ENCODE assay signal across 23 mouse cellular contexts in the genomic region with DNA sequence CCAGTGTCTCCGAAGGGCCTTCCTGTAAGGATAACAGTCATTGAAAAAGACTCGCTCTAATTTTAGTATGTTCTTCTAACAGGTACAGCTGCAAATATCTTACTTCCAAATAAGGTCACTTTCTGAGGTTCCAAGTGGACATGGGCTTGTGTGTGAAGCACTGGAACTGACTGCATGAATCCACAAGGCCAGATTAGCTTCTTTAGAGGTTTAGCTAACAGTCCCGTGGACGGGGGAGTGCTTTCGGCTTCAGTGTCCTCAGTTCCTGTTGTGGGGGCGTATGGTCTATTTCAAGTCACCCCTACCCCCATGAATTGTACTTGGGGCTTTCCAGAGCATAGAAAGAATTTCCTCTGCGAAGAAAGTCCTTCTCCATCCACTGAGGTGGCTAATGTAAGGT. TPM values are rescaled to one million over a fixed set of nuclear protein-coding genes. Genes with fewer than 3 reads are reported as not detected.
DNase-seq lines count a peak whose midpoint lies in the region; ATAC-seq and TF ChIP-seq lines count a peak whose summit lies in the region.
"Had no signal": no experiment of that assay in that cellular context is flagged by ENCODE, and none has a peak within 500 bp of the region (broad histone marks: within the 10 kb centered on the region; RNA-seq: fewer than 3 reads in every experiment).

No protein-coding gene starts in this region.

- DNase-seq in heart, adult 8-10 months (ENCODE audit: low spot score), result no peak
- DNase-seq in heart, postnatal 0 days (ENCODE audit: low spot score), result peak; percentile 72
- DNase-seq in kidney, adult 9 months, result no peak
- DNase-seq in spleen, adult 18-20 months, result no peak
- DNase-seq: adrenal gland, adult 8-10 months; cerebellum, postnatal 10 days; lung, postnatal 10 days; midbrain, embryonic 14.5 days; thymus, postnatal 25 days had no signal

- ATAC-seq in heart, embryonic 12.5 days (ENCODE audit: insufficient number of reproducible peaks, low FRiP score), result no peak
- no peak for ATAC-seq in heart, embryonic 13.5 days (ENCODE audit: extremely low read depth, insufficient number of reproducible peaks, low FRiP score, low TSS enrichment)
- peak; percentile 47 for ATAC-seq in heart, postnatal 0 days (ENCODE audit: insufficient read depth, low read depth)
- no peak for ATAC-seq in stomach, embryonic 15.5 days (ENCODE audit: insufficient read depth, low FRiP score, low read depth)
- ATAC-seq: forebrain, embryonic 14.5 days; inflammation-experienced regulatory T-cells, adult 6 months; Patski had no signal

- H3K4me1 ChIP-seq in heart, embryonic 12.5 days (replicated peaks), result peaks cover 66% of the 10 kb centered on the region
- peaks cover 76% of the 10 kb centered on the region for H3K4me1 ChIP-seq in heart, embryonic 13.5 days
- H3K4me1 ChIP-seq in heart, postnatal 0 days (ENCODE audit: control insufficient read depth, insufficient read depth), result peaks cover 39% of the 10 kb centered on the region
- peaks cover 8% of the 10 kb centered on the region for H3K4me1 ChIP-seq in stomach, embryonic 15.5 days
- H3K4me1 ChIP-seq: embryonic facial prominence, embryonic 12.5 days; hindbrain, embryonic 13.5 days; liver, embryonic 15.5 days had no signal

- H3K4me3 ChIP-seq in heart, embryonic 12.5 days, result no peak overlapping the region
- no peak overlapping the region for H3K4me3 ChIP-seq in heart, embryonic 13.5 days
- H3K4me3 ChIP-seq in heart, postnatal 0 days (ENCODE audit: low read depth, low read length), result no peak overlapping the region
- no peak overlapping the region for H3K4me3 ChIP-seq in stomach, embryonic 15.5 days (replicated peaks)
- H3K4me3 ChIP-seq: embryonic facial prominence, embryonic 12.5 days; erythroblast, embryonic 14.5 days; hindbrain, embryonic 13.5 days; liver, embryonic 15.5 days; myocyte had no signal

- 43% methylated on average over 7 of the region's 7 CpGs for WGBS in heart, embryonic 12.5 days
- 43% methylated on average over 7 of the region's 7 CpGs for WGBS in heart, embryonic 13.5 days
- 27% methylated on average over 7 of the region's 7 CpGs for WGBS in heart, postnatal 0 days
- 71% methylated on average over 7 of the region's 7 CpGs for WGBS in stomach, embryonic 15.5 days

- H3K9ac ChIP-seq in heart, embryonic 12.5 days, result no peak overlapping the region
- H3K9ac ChIP-seq in heart, embryonic 13.5 days, result peak overlapping the region; percentile 62
- H3K9ac ChIP-seq in heart, postnatal 0 days (replicated peaks; ENCODE audit: low read depth, low read length), result no peak overlapping the region
- no peak overlapping the region for H3K9ac ChIP-seq in stomach, embryonic 15.5 days
- H3K9ac ChIP-seq: embryonic facial prominence, embryonic 12.5 days; hindbrain, embryonic 13.5 days; liver, embryonic 15.5 days had no signal

- no peaks in the 10 kb centered on the region for H3K27me3 ChIP-seq in heart, embryonic 12.5 days (replicated peaks)
- no peaks in the 10 kb centered on the region for H3K27me3 ChIP-seq in heart, embryonic 13.5 days (replicated peaks)
- H3K27me3 ChIP-seq in heart, postnatal 0 days (ENCODE audit: control insufficient read depth, insufficient read depth, low read length), result no peaks in the 10 kb centered on the region
- 0 out of 2 replicates have a peak, but pooled peaks cover 5% of the 10 kb centered on the region for H3K27me3 ChIP-seq in stomach, embryonic 15.5 days (replicated peaks)
- H3K27me3 ChIP-seq: embryonic facial prominence, embryonic 12.5 days; hindbrain, embryonic 13.5 days; liver, embryonic 15.5 days; Patski had no signal

- H3K27ac ChIP-seq in heart, embryonic 12.5 days (ENCODE audit: poor library complexity, severe bottlenecking), result peak overlapping the region; percentile 94
- peak overlapping the region; percentile 95 for H3K27ac ChIP-seq in heart, embryonic 13.5 days (replicated peaks)
- peak overlapping the region; percentile 89 for H3K27ac ChIP-seq in heart, postnatal 0 days (ENCODE audit: low read depth)
- H3K27ac ChIP-seq in stomach, embryonic 15.5 days, result peak overlapping the region; percentile 61; the same call in 1 of the 2 replicates
- H3K27ac ChIP-seq: embryonic facial prominence, embryonic 12.5 days; hindbrain, embryonic 13.5 days; kidney, postnatal 0 days; liver, embryonic 15.5 days had no signal

- no peak for TF ChIP-seq CTCF in heart, postnatal 0 days (IDR thresholded peaks at IDR 0.05; ENCODE audit: low read depth)

- H3K36me3 ChIP-seq in heart, embryonic 12.5 days, result peaks cover 40% of the 10 kb centered on the region
- peaks cover 51% of the 10 kb centered on the region for H3K36me3 ChIP-seq in heart, embryonic 13.5 days
- peaks cover 12% of the 10 kb centered on the region; the same call in 1 of the 2 replicates for H3K36me3 ChIP-seq in heart, postnatal 0 days (replicated peaks; ENCODE audit: control insufficient read depth, insufficient read depth, low read length)
- H3K36me3 ChIP-seq in stomach, embryonic 15.5 days, result no peaks in the 10 kb centered on the region
- H3K36me3 ChIP-seq: embryonic facial prominence, embryonic 12.5 days; hindbrain, embryonic 13.5 days; liver, embryonic 15.5 days had no signal

- TF ChIP-seq EP300 in heart, postnatal 0 days (IDR thresholded peaks at IDR 0.05; ENCODE audit: low read depth), result peak; percentile 56; the same call in 1 of the 2 replicates

- H3K4me2 ChIP-seq in heart, embryonic 12.5 days, result peak overlapping the region; percentile 22; the same call in 1 of the 2 replicates
- peak overlapping the region; percentile 18 for H3K4me2 ChIP-seq in heart, embryonic 13.5 days
- H3K4me2 ChIP-seq in heart, postnatal 0 days (ENCODE audit: low read depth, low read length), result no peak overlapping the region
- H3K4me2 ChIP-seq in stomach, embryonic 15.5 days, result no peak overlapping the region
- H3K4me2 ChIP-seq: embryonic facial prominence, embryonic 12.5 days; hindbrain, embryonic 13.5 days; liver, embryonic 15.5 days had no signal

- no peaks in the 10 kb centered on the region for H3K9me3 ChIP-seq in heart, embryonic 12.5 days (replicated peaks)
- H3K9me3 ChIP-seq in heart, embryonic 13.5 days, result 0 out of 2 replicates have a peak, but pooled peaks cover 3% of the 10 kb centered on the region
- no peaks in the 10 kb centered on the region for H3K9me3 ChIP-seq in heart, postnatal 0 days (replicated peaks; ENCODE audit: control insufficient read depth, low read length)
- H3K9me3 ChIP-seq in stomach, embryonic 15.5 days, result no peaks in the 10 kb centered on the region
- H3K9me3 ChIP-seq: embryonic facial prominence, embryonic 12.5 days; hindbrain, embryonic 13.5 days; liver, embryonic 15.5 days had no signal

RNA-seq across cellular contexts. Expression of a gene that starts 10.6 kb away (rescaled TPM):
- polyA plus RNA-seq in heart, embryonic 12.5 days (2016; fragmentation: Nextera tagmentation; extraction: Ambion mirVana), result 626 and 648 TPM in 2 replicates
- 100 to 1,000 TPM; 279 to 382 (median 369) TPM for total RNA-seq in heart, adult 8-10 months (2022)
- polyA plus RNA-seq in heart, embryonic 13.5 days (2015; fragmentation: Nextera tagmentation; extraction: Ambion mirVana), result 520 and 554 TPM in 2 replicates
- total RNA-seq in heart, postnatal 0 days (2014; rRNA removed; ENCODE audit: low replicate concordance), result 227 and 290 TPM in 2 replicates
- polyA plus RNA-seq in heart, postnatal 0 days (2015; fragmentation: Nextera tagmentation; extraction: Ambion mirVana), result 597 and 622 TPM in 2 replicates
- 29.2 and 35.6 TPM in 2 replicates for polyA plus RNA-seq in stomach, embryonic 15.5 days (2015; fragmentation: Nextera tagmentation; extraction: Ambion mirVana)
- total RNA-seq: megakaryocyte progenitor cell, adult 5-6 weeks had no signal
- polyA plus RNA-seq: erythroblast, embryonic 14.5 days; inflammation-experienced regulatory T-cells, adult 6 months had no signal

RNA-seq across cellular contexts. Expression of a gene that starts 18.8 kb away (rescaled TPM):
- polyA plus RNA-seq in heart, embryonic 12.5 days (2016; fragmentation: Nextera tagmentation; extraction: Ambion mirVana), result 1.5 and 2.1 TPM in 2 replicates
- under 1 TPM; 0.19 to 0.60 (median 0.29) TPM for total RNA-seq in heart, adult 8-10 months (2022)
- 1.2 and 1.6 TPM in 2 replicates for polyA plus RNA-seq in heart, embryonic 13.5 days (2015; fragmentation: Nextera tagmentation; extraction: Ambion mirVana)
- total RNA-seq in heart, postnatal 0 days (2014; rRNA removed; ENCODE audit: low replicate concordance), result 1.5 and 3.4 TPM in 2 replicates
- polyA plus RNA-seq in heart, postnatal 0 days (2015; fragmentation: Nextera tagmentation; extraction: Ambion mirVana), result 2.3 TPM in 2 replicates
- polyA plus RNA-seq in stomach, embryonic 15.5 days (2015; fragmentation: Nextera tagmentation; extraction: Ambion mirVana), result 1.4 and 1.5 TPM in 2 replicates
- polyA plus RNA-seq: erythroblast, embryonic 14.5 days; inflammation-experienced regulatory T-cells, adult 6 months had no signal

RNA-seq across cellular contexts. Expression of a gene that starts 24.7 kb away (rescaled TPM):
- 0.05 TPM in 1 of 2 replicates, not detected in the other for polyA plus RNA-seq in heart, embryonic 12.5 days (2016; fragmentation: Nextera tagmentation; extraction: Ambion mirVana)
- total RNA-seq in heart, adult 8-10 months (2022), result not detected
- 0.09 and 0.13 TPM in 2 replicates for polyA plus RNA-seq in heart, embryonic 13.5 days (2015; fragmentation: Nextera tagmentation; extraction: Ambion mirVana)
- total RNA-seq in heart, postnatal 0 days (2014; rRNA removed; ENCODE audit: low replicate concordance), result 0.08 TPM in 1 of 2 replicates, not detected in the other
- not detected in 2 replicates for polyA plus RNA-seq in heart, postnatal 0 days (2015; fragmentation: Nextera tagmentation; extraction: Ambion mirVana)
- 0.35 and 0.48 TPM in 2 replicates for polyA plus RNA-seq in stomach, embryonic 15.5 days (2015; fragmentation: Nextera tagmentation; extraction: Ambion mirVana)
- total RNA-seq: ES-E14 had no signal
- polyA plus RNA-seq: erythroblast, embryonic 14.5 days; Patski had no signal

Comparison
In these comparisons a context has a peak if more than half of its experiments do, and no peak if none do; other contexts are left out.
1. H3K4me2 ChIP-seq: peak in heart, embryonic 12.5 days (single experiment) and heart, embryonic 13.5 days (single experiment); none in heart, postnatal 0 days (single experiment) and stomach, embryonic 15.5 days (single experiment).
2. RNA of a gene that starts 10.6 kb away (polyA plus RNA-seq): 626 to 648 TPM in heart, embryonic 12.5 days, 597 to 622 TPM in heart, postnatal 0 days and 520 to 554 TPM in heart, embryonic 13.5 days; 29.2 to 35.6 TPM in stomach, embryonic 15.5 days; every median in the first group is over 10 times any median in the second.
3. Peak in every context shown above with its lines, with median percentiles within 50 percentile points of each other: H3K27ac ChIP-seq.